Mouse (Mus musculus) liver, adult 2 months (tissue): Measurements from ENCODE around the gene Gm17571. TPM values are rescaled to one million over a fixed set of nuclear protein-coding genes. Genes with fewer than 3 reads are reported as not detected.

ENCODE experiments used
- DNase-seq: peaks from one replicate; pipeline ENCODE4 v3.0.0-alpha.2; 2011; ENCODE audit warnings: low read depth, low spot score; ENCODE audit errors: extremely low read depth
- H3K27ac ChIP-seq: fragments of 200-500 bp; replicated peaks from 2 replicates; pipeline ENCODE4 v1.5.1; 2012; ENCODE audit warnings: low read depth, mild to moderate bottlenecking, control low read depth, inconsistent platforms, low read length; ENCODE audit not compliant: insufficient read depth
- H3K27me3 ChIP-seq: fragments of 200-500 bp; 2 replicates; pipeline ENCODE4 v1.6.1; 2012; ENCODE audit warnings: mild to moderate bottlenecking, moderate library complexity, low read length, inconsistent platforms; ENCODE audit not compliant: control insufficient read depth, insufficient read depth
- H3K36me3 ChIP-seq: fragments of 200-500 bp; 2 replicates; pipeline ENCODE4 v1.6.1; 2012; ENCODE audit warnings: low read length, inconsistent platforms; ENCODE audit not compliant: control insufficient read depth, insufficient read depth
- H3K4me1 ChIP-seq: fragments of 200-500 bp; 2 replicates; pipeline ENCODE4 v1.6.1; 2011; ENCODE audit warnings: low read length; ENCODE audit not compliant: control insufficient read depth, insufficient read depth
- H3K4me3 ChIP-seq: fragments of 200-500 bp; 2 replicates; pipeline ENCODE4 v1.5.1; 2011; ENCODE audit warnings: low read depth, mild to moderate bottlenecking, control low read depth, low read length, moderate library complexity; ENCODE audit not compliant: insufficient read depth
- H3K79me2 ChIP-seq: fragments of 200-500 bp; 2 replicates; pipeline ENCODE4 v1.6.1; 2012; ENCODE audit warnings: inconsistent platforms, mild to moderate bottlenecking, low read length, moderate library complexity; ENCODE audit not compliant: control insufficient read depth, insufficient read depth
- H3K9ac ChIP-seq: fragments of 200-500 bp; 2 replicates; pipeline ENCODE4 v1.6.1; 2012; ENCODE audit warnings: low read depth, mild to moderate bottlenecking, control low read depth, inconsistent platforms, low read length
- CTCF ChIP-seq: fragments of 200-500 bp; IDR thresholded peaks from 2 replicates; pipeline ENCODE4 v1.5.1; 2011; ENCODE audit warnings: low read depth, low read length, control low read depth
- POLR2A ChIP-seq: fragments of 200-500 bp; IDR thresholded peaks from 2 replicates; pipeline ENCODE4 v1.6.1; 2011; ENCODE audit warnings: low read length, control low read depth; ENCODE audit not compliant: insufficient read depth; ENCODE audit errors: extremely low read depth
- WGBS: fragments of 180-500 bp; shearing (Covaris S2); methylation state at CpG from one replicate; pipeline ENCODE4 v1.1.7; 2018; 5-methylcytosine and 5-hydroxymethylcytosine counted together
- polyA plus RNA-seq: library from polyadenylated mRNA; depleted of rRNA; stranded (reverse); fragments of >200 nt; gene quantifications from 2 replicates; pipeline ENCODE4 v1.2.3, GENCODE M21; 2012
- total RNA-seq: library from RNA; depleted of rRNA; stranded (reverse); fragments of >200 nt; gene quantifications from 2 replicates; pipeline ENCODE4 v1.2.3, GENCODE M21; 2014

The Gm17571 gene
- total and polyA plus RNA-seq, 2 experiments: not detected

- Histone ChIP-seq H3K27me3 (no peaks in the 10 kb centered on the region), H3K4me1 (no peaks in the 10 kb centered on the region), H3K36me3 (no peaks in the 10 kb centered on the region), H3K79me2 (no peaks in the 10 kb centered on the region), H3K4me3 (no peak overlapping the region), H3K27ac (no peak overlapping the region), H3K9ac (no peak overlapping the region)
- TF ChIP-seq POLR2A: no peak
- no peak for TF ChIP-seq CTCF
- no peak for DNase-seq
- WGBS: 89% methylated on average over 1 of the region's 1 CpGs
These were observed 39.4 kb upstream of the Gm17571 start for GRCm38 (mm10) chr9:13485914-13486313.

GRCm38 (mm10) chr9:13484267-13485240 lies 38.0 kb upstream of the Gm17571 start:
- DNase-seq: no peak
- no peaks in the 10 kb centered on the region for H3K4me1 ChIP-seq
- H3K36me3 ChIP-seq: no peaks in the 10 kb centered on the region
- no peak overlapping the region for H3K27ac ChIP-seq
- TF ChIP-seq POLR2A (no peak), CTCF (no peak)
- H3K4me3 ChIP-seq: no peak overlapping the region
- no peaks in the 10 kb centered on the region for H3K27me3 ChIP-seq
- H3K9ac ChIP-seq: no peak overlapping the region
- WGBS: 67% methylated on average over 12 of the region's 12 CpGs
- no peaks in the 10 kb centered on the region for H3K79me2 ChIP-seq

- H3K27ac ChIP-seq: no peak overlapping the region
- no peaks in the 10 kb centered on the region for H3K36me3 ChIP-seq
- H3K4me1 ChIP-seq: no peaks in the 10 kb centered on the region
- H3K9ac ChIP-seq: no peak overlapping the region
- DNase-seq: no peak
- TF ChIP-seq POLR2A (no peak), CTCF (no peak)
- H3K79me2 ChIP-seq: no peaks in the 10 kb centered on the region
- H3K27me3 ChIP-seq: no peaks in the 10 kb centered on the region
- no peak overlapping the region for H3K4me3 ChIP-seq
- WGBS: 86% methylated on average over 5 of the region's 5 CpGs
These were observed 36.9 kb upstream of the Gm17571 start for GRCm38 (mm10) chr9:13483199-13484068.

GRCm38 (mm10) chr9:13479275-13479674 lies 32.7 kb upstream of the Gm17571 start:
- Histone ChIP-seq H3K27me3 (no peaks in the 10 kb centered on the region), H3K9ac (no peak overlapping the region), H3K4me3 (no peak overlapping the region), H3K27ac (no peak overlapping the region), H3K36me3 (no peaks in the 10 kb centered on the region), H3K79me2 (no peaks in the 10 kb centered on the region), H3K4me1 (no peaks in the 10 kb centered on the region)
- 73% methylated on average over 4 of the region's 4 CpGs for WGBS
- no peak for DNase-seq
- TF ChIP-seq POLR2A (no peak), CTCF (no peak)

- DNase-seq: no peak
- Histone ChIP-seq H3K79me2 (no peaks in the 10 kb centered on the region), H3K27me3 (no peaks in the 10 kb centered on the region), H3K36me3 (no peaks in the 10 kb centered on the region), H3K4me3 (no peak overlapping the region), H3K9ac (no peak overlapping the region), H3K27ac (no peak overlapping the region), H3K4me1 (0 out of 2 replicates have a peak, but pooled peaks cover 3% of the 10 kb centered on the region)
- WGBS: 91% methylated on average over 5 of the region's 5 CpGs
- TF ChIP-seq CTCF (no peak), POLR2A (no peak)
These were observed 28.4 kb upstream of the Gm17571 start for GRCm38 (mm10) chr9:13474951-13475350.
